Mouse (Mus musculus): ENCODE data around the gene Gab1. TPM values are rescaled to one million over a fixed set of nuclear protein-coding genes. Genes with fewer than 3 reads are reported as not detected.
A peak's percentile ranks its signal among the peaks of the same experiment; 100 is the strongest.

Gene Gab1
- polyA plus RNA-seq, 1 experiment from 2014 or later, result 12.8 TPM

GRCm38 (mm10) chr8:80853208-80853607, 27.1 kb downstream of the Gab1 start:
- WGBS, result 82% methylated on average over 6 of the region's 6 CpGs
- Histone ChIP-seq H3K27ac (replicated peaks) (no peak overlapping the region), H3K9me3 (no peaks in the 10 kb centered on the region), H3K4me1 (replicated peaks) (peaks cover 36% of the 10 kb centered on the region), H3K4me2 (no peak overlapping the region), H3K27me3 (no peaks in the 10 kb centered on the region), H3K4me3 (no peak overlapping the region), H3K36me3 (no peaks in the 10 kb centered on the region), H3K9ac (no peak overlapping the region)
- ATAC-seq (ENCODE audit: low read depth), result no peak

GRCm38 (mm10) chr8:80852412-80853165, 27.7 kb downstream of the Gab1 start:
- H3K4me2 ChIP-seq, result no peak overlapping the region
- H3K27ac ChIP-seq (replicated peaks), result no peak overlapping the region
- no peak overlapping the region for H3K9ac ChIP-seq
- H3K36me3 ChIP-seq, result no peaks in the 10 kb centered on the region
- peaks cover 42% of the 10 kb centered on the region for H3K4me1 ChIP-seq (replicated peaks)
- no peaks in the 10 kb centered on the region for H3K9me3 ChIP-seq
- 81% methylated on average over 9 of the region's 9 CpGs for WGBS
- no peak overlapping the region for H3K4me3 ChIP-seq
- H3K27me3 ChIP-seq, result no peaks in the 10 kb centered on the region
- no peak for ATAC-seq (ENCODE audit: low read depth)

- Histone ChIP-seq H3K27ac (replicated peaks) (no peak overlapping the region), H3K9ac (no peak overlapping the region), H3K4me3 (no peak overlapping the region), H3K9me3 (no peaks in the 10 kb centered on the region), H3K4me2 (no peak overlapping the region), H3K27me3 (no peaks in the 10 kb centered on the region), H3K4me1 (replicated peaks) (peaks cover 38% of the 10 kb centered on the region), H3K36me3 (no peaks in the 10 kb centered on the region)
- ATAC-seq (ENCODE audit: low read depth), result no peak
- 88% methylated on average over 6 of the region's 6 CpGs for WGBS
These were observed 28.7 kb downstream of the Gab1 start for GRCm38 (mm10) chr8:80851648-80852047.

- Histone ChIP-seq H3K4me2 (no peak overlapping the region), H3K9me3 (no peaks in the 10 kb centered on the region), H3K36me3 (no peaks in the 10 kb centered on the region), H3K9ac (no peak overlapping the region), H3K4me1 (replicated peaks) (peaks cover 40% of the 10 kb centered on the region), H3K27me3 (no peaks in the 10 kb centered on the region), H3K4me3 (no peak overlapping the region), H3K27ac (replicated peaks) (no peak overlapping the region)
- no peak for ATAC-seq (ENCODE audit: low read depth)
- WGBS, result 93% methylated on average over 4 of the region's 4 CpGs
These were observed 30.3 kb downstream of the Gab1 start for GRCm38 (mm10) chr8:80850013-80850412.

- H3K9ac ChIP-seq, result no peak overlapping the region
- no peak overlapping the region for H3K4me3 ChIP-seq
- no peaks in the 10 kb centered on the region for H3K9me3 ChIP-seq
- ATAC-seq (ENCODE audit: low read depth), result no peak
- H3K36me3 ChIP-seq, result no peaks in the 10 kb centered on the region
- 75% methylated on average over 11 of the region's 11 CpGs for WGBS
- H3K27me3 ChIP-seq, result no peaks in the 10 kb centered on the region
- H3K4me1 ChIP-seq (replicated peaks), result peaks cover 34% of the 10 kb centered on the region
- H3K4me2 ChIP-seq, result no peak overlapping the region
- no peak overlapping the region for H3K27ac ChIP-seq (replicated peaks)
These were observed 31.7 kb downstream of the Gab1 start for GRCm38 (mm10) chr8:80848631-80849030.

- Histone ChIP-seq H3K9me3 (no peaks in the 10 kb centered on the region), H3K36me3 (no peaks in the 10 kb centered on the region), H3K9ac (no peak overlapping the region), H3K27me3 (no peaks in the 10 kb centered on the region), H3K4me1 (replicated peaks) (peaks cover 27% of the 10 kb centered on the region), H3K27ac (replicated peaks) (0 out of 2 replicates have a peak overlapping the region, but pooled peaks have one; percentile 28), H3K4me2 (no peak overlapping the region), H3K4me3 (no peak overlapping the region)
- WGBS, result 82% methylated on average over 9 of the region's 9 CpGs
- no peak for ATAC-seq (ENCODE audit: low read depth)
These were observed 32.4 kb downstream of the Gab1 start for GRCm38 (mm10) chr8:80847912-80848311.

GRCm38 (mm10) chr8:80845284-80845683, 35.0 kb downstream of the Gab1 start:
- Histone ChIP-seq H3K4me2 (no peak overlapping the region), H3K36me3 (no peaks in the 10 kb centered on the region), H3K4me1 (replicated peaks) (peaks cover 25% of the 10 kb centered on the region), H3K4me3 (no peak overlapping the region), H3K27ac (replicated peaks) (no peak overlapping the region), H3K9me3 (no peaks in the 10 kb centered on the region), H3K9ac (no peak overlapping the region), H3K27me3 (no peaks in the 10 kb centered on the region)
- ATAC-seq (ENCODE audit: low read depth), result no peak
- WGBS, result 92% methylated on average over 13 of the region's 13 CpGs

GRCm38 (mm10) chr8:80843744-80844434, 36.4 kb downstream of the Gab1 start:
- H3K4me3 ChIP-seq, result no peak overlapping the region
- no peak for ATAC-seq (ENCODE audit: low read depth)
- peaks cover 22% of the 10 kb centered on the region for H3K4me1 ChIP-seq (replicated peaks)
- H3K36me3 ChIP-seq, result no peaks in the 10 kb centered on the region
- WGBS, result 95% methylated on average over 9 of the region's 9 CpGs
- H3K27me3 ChIP-seq, result no peaks in the 10 kb centered on the region
- no peak overlapping the region for H3K9ac ChIP-seq
- no peak overlapping the region for H3K4me2 ChIP-seq
- H3K27ac ChIP-seq (replicated peaks), result no peak overlapping the region
- H3K9me3 ChIP-seq, result no peaks in the 10 kb centered on the region

GRCm38 (mm10) chr8:80842514-80842913, 37.8 kb downstream of the Gab1 start:
- 96% methylated on average over 3 of the region's 3 CpGs for WGBS
- Histone ChIP-seq H3K27me3 (no peaks in the 10 kb centered on the region), H3K9me3 (no peaks in the 10 kb centered on the region), H3K4me1 (replicated peaks) (peaks cover 20% of the 10 kb centered on the region), H3K4me3 (no peak overlapping the region), H3K27ac (replicated peaks) (no peak overlapping the region), H3K4me2 (no peak overlapping the region), H3K36me3 (no peaks in the 10 kb centered on the region), H3K9ac (no peak overlapping the region)
- ATAC-seq (ENCODE audit: low read depth), result no peak

GRCm38 (mm10) chr8:80840090-80840489, 40.2 kb downstream of the Gab1 start:
- no peaks in the 10 kb centered on the region for H3K36me3 ChIP-seq
- H3K27me3 ChIP-seq, result no peaks in the 10 kb centered on the region
- H3K4me2 ChIP-seq, result no peak overlapping the region
- no peak overlapping the region for H3K4me3 ChIP-seq
- H3K9me3 ChIP-seq, result no peaks in the 10 kb centered on the region
- 79% methylated on average over 6 of the region's 6 CpGs for WGBS
- H3K9ac ChIP-seq, result no peak overlapping the region
- H3K27ac ChIP-seq (replicated peaks), result no peak overlapping the region
- no peak for ATAC-seq (ENCODE audit: low read depth)
- H3K4me1 ChIP-seq (replicated peaks), result peaks cover 11% of the 10 kb centered on the region; the same call in 1 of the 2 replicates

GRCm38 (mm10) chr8:80838199-80838598, 42.1 kb downstream of the Gab1 start:
- H3K4me3 ChIP-seq, result no peak overlapping the region
- H3K27ac ChIP-seq (replicated peaks), result no peak overlapping the region
- H3K9ac ChIP-seq, result no peak overlapping the region
- H3K9me3 ChIP-seq, result no peaks in the 10 kb centered on the region
- H3K36me3 ChIP-seq, result no peaks in the 10 kb centered on the region
- no peak for ATAC-seq (ENCODE audit: low read depth)
- 51% methylated on average over 6 of the region's 6 CpGs for WGBS
- H3K27me3 ChIP-seq, result no peaks in the 10 kb centered on the region
- no peak overlapping the region for H3K4me2 ChIP-seq
- peaks cover 20% of the 10 kb centered on the region for H3K4me1 ChIP-seq (replicated peaks)

GRCm38 (mm10) chr8:80835401-80835800, 44.9 kb downstream of the Gab1 start:
- no peak overlapping the region for H3K9ac ChIP-seq
- H3K4me3 ChIP-seq, result no peak overlapping the region
- H3K27ac ChIP-seq (replicated peaks), result no peak overlapping the region
- 82% methylated on average over 6 of the region's 6 CpGs for WGBS
- no peaks in the 10 kb centered on the region for H3K36me3 ChIP-seq
- H3K4me2 ChIP-seq, result no peak overlapping the region
- no peak for ATAC-seq (ENCODE audit: low read depth)
- H3K27me3 ChIP-seq, result no peaks in the 10 kb centered on the region
- peaks cover 45% of the 10 kb centered on the region for H3K4me1 ChIP-seq (replicated peaks)
- H3K9me3 ChIP-seq, result no peaks in the 10 kb centered on the region
